Mouse (Mus musculus) G1E (cell line): ENCODE data around the gene Papolb.

Source experiments
- CTCF ChIP-seq: IDR thresholded peaks from 2 replicates; pipeline ENCODE4 v1.5.1; 2012; ENCODE audit warnings: low read depth, low read length, inconsistent platforms, mixed read lengths
- GATA1 ChIP-seq: IDR thresholded peaks from 2 replicates; pipeline ENCODE4 v1.6.1; 2012; ENCODE audit warnings: borderline replicate concordance, low read length, inconsistent platforms, mixed read lengths
- POLR2AphosphoS5 ChIP-seq: IDR thresholded peaks from 2 replicates; pipeline ENCODE4 v1.6.1; 2012; ENCODE audit warnings: low read depth, low read length, inconsistent platforms; ENCODE audit not compliant: insufficient replicate concordance
- TAL1 ChIP-seq: conservative IDR thresholded peaks from 2 replicates; pipeline ENCODE4 v1.6.1; 2012; ENCODE audit warnings: low read depth, low read length, inconsistent platforms, mixed read lengths

DNA sequence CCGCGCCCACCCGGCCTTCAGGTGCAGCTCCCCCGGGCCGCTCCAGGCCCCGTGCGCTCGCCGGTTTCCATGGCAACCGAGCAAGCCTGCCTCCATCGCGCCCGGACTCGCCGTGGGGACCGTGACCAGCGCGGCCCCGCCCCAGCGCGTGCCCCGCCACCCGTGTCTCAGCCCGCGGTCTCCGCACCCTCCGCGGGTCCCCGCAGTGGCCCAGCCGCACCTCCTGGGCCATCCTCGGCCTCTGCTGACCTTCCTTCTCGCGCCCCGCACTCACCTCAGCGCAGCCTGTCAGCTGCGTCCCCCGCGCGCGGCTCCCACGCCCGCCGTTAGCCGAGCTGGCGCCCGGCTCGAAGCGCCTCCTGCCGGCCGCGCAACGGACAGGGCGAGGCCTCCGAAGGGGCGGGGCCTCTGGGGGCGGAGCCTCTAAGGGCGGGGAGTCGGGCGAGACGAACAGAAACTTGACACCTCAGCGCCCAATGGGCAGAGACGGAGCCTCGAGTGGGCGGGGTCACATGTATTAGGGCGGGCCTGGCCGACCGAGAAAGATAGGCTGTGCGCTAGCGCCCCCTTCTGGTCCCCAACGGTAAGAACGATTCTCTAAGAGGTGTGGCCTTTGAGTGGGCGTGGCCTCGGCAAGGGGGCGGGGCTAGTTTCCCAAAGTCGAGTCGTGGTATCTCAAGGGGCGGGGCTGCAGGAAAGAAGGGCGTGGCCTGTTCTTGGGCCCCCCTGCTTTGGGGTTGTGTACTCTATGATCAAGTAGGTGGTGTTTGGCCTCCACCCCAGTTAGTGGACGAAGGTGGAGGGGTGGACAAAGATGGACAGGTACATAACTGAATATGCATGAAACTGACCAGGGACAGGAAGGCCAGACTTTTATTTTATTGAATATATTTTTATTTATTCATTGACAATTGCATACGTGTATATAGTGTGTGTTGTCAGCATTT, 21.1 kb upstream of the Papolb start, which contains the start of gene Radil:
- TF ChIP-seq CTCF (no peak), TAL1 (no peak), GATA1 (no peak), POLR2AphosphoS5 (no peak)
